Mouse (Mus musculus): ENCODE measurements around the gene Sipa1. TPM values are rescaled to one million over a fixed set of nuclear protein-coding genes. Genes with fewer than 3 reads are reported as not detected.

Sipa1 gene
- 8.2 and 9.8 TPM in 2 replicates for polyA plus RNA-seq (2015; fragmentation: Nextera tagmentation; extraction: Ambion mirVana)

DNA sequence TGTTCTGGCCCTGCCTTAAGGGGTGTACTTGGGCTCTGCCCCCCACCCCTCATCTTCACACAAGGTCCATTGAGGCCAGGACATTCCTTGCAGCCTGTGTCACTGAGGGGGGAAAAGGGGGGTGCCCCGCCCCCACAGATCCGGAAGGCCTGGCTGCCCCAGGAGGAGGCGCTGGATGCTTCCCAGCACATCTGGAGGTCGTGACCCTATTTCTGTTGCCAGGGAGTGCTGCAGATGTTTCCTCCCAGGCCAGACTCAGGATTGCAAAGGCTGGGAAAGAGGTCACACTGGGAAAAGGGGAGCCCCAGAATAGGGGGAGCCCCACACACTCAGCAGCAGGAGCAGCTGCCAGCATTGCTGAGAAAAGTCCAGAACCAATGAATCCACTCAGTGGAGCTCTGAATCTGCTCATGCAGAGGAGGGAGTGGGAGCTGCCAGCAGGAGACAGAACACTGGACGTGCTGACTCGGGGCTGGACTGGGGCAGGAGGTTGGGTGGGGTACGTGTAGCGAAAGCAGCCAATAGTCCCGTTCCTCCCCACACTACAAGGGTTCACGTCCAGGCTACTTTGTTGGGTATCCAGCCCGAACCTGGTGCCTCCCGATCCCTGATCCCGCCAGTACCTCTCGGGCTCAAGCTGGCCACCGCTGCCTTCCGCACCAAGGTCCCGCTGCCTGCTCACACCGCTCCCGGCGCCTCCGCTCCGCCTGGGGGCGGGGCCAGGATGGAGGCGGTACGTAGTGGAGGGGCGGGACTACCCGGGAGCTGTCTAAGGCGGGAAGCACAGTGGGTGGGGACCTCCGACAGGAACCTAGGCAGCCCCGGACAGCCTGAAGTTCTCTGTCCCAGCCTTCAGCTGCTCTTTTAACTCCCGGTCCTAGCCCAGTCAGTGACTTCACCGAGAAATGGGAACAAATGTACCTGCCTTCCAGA lies at the start of gene Sipa1:
Sipa1 (minus strand) TSS at position 727 of the 933 bp plus-strand sequence.
- peak within 1 kb of the TSS; percentile 49 for H3K4me3 ChIP-seq (ENCODE audit: low read depth, low read length)
- H3K4me1 ChIP-seq (replicated peaks; ENCODE audit: control insufficient read depth, insufficient read depth, low read length), result peaks cover 6% of the 10 kb centered on the region
- H3K9me3 ChIP-seq (ENCODE audit: control insufficient read depth), result no peaks in the 10 kb centered on the region
- H3K36me3 ChIP-seq (ENCODE audit: control insufficient read depth, insufficient read depth), result peaks cover 49% of the 10 kb centered on the region
- peak within 1 kb of the TSS; percentile 78 for H3K4me2 ChIP-seq (replicated peaks; ENCODE audit: low read depth)
- WGBS, result 3% methylated on average over 32 of the region's 32 CpGs
- peak; percentile 35 for TF ChIP-seq CTCF (IDR thresholded peaks at IDR 0.05; ENCODE audit: low read depth)
- H3K27me3 ChIP-seq (replicated peaks; ENCODE audit: control insufficient read depth, insufficient read depth, low read length), result no peaks in the 10 kb centered on the region
- peak within 1 kb of the TSS; percentile 59 for H3K9ac ChIP-seq (ENCODE audit: low read depth, low read length)
- peak within 1 kb of the TSS; percentile 57 for H3K27ac ChIP-seq (ENCODE audit: low read depth, low read length)
- peak; percentile 88 for ATAC-seq

DNA sequence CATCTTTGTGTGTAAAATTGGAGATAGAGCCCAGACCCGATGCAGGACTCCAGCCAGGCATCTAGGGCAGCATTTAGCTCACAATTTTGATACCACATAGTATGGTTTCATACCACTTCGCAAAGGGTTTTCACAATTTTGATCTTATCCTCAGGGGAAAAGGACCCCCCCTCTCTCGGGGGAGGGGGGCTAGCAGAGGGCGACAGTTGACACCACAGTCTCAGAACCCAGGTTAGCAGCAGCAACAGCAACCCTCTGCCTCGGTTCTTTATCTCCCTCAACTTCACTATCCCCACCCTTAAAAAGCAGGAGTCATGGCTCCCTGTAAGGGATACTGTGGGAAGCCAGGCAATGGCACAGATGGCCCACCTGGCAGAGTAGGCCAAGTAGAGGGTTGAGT lies 49.7 kb upstream of the Sipa1 start:
- Histone ChIP-seq H3K9ac (ENCODE audit: low read depth, low read length) (no peak overlapping the region), H3K27ac (ENCODE audit: low read depth, low read length) (no peak overlapping the region), H3K27me3 (replicated peaks; ENCODE audit: control insufficient read depth, insufficient read depth, low read length) (no peaks in the 10 kb centered on the region), H3K9me3 (ENCODE audit: control insufficient read depth) (no peaks in the 10 kb centered on the region), H3K4me1 (replicated peaks; ENCODE audit: control insufficient read depth, insufficient read depth, low read length) (no peaks in the 10 kb centered on the region), H3K4me2 (replicated peaks; ENCODE audit: low read depth) (peak overlapping the region; percentile 1; the same call in 1 of the 2 replicates), H3K4me3 (ENCODE audit: low read depth, low read length) (no peak overlapping the region), H3K36me3 (ENCODE audit: control insufficient read depth, insufficient read depth) (peaks cover 69% of the 10 kb centered on the region)
- TF ChIP-seq CTCF (IDR thresholded peaks at IDR 0.05; ENCODE audit: low read depth), result no peak
- WGBS, result 70% methylated on average over 5 of the region's 5 CpGs
- no peak for ATAC-seq

- 90% methylated on average over 14 of the region's 14 CpGs for WGBS
- Histone ChIP-seq H3K36me3 (ENCODE audit: control insufficient read depth, insufficient read depth) (peaks cover 68% of the 10 kb centered on the region), H3K27ac (ENCODE audit: low read depth, low read length) (no peak overlapping the region), H3K4me3 (ENCODE audit: low read depth, low read length) (no peak overlapping the region), H3K27me3 (replicated peaks; ENCODE audit: control insufficient read depth, insufficient read depth, low read length) (no peaks in the 10 kb centered on the region), H3K4me1 (replicated peaks; ENCODE audit: control insufficient read depth, insufficient read depth, low read length) (no peaks in the 10 kb centered on the region), H3K4me2 (replicated peaks; ENCODE audit: low read depth) (no peak overlapping the region), H3K9ac (ENCODE audit: low read depth, low read length) (no peak overlapping the region), H3K9me3 (ENCODE audit: control insufficient read depth) (no peaks in the 10 kb centered on the region)
- no peak for ATAC-seq
- no peak for TF ChIP-seq CTCF (IDR thresholded peaks at IDR 0.05; ENCODE audit: low read depth)
These were observed 48.5 kb upstream of the Sipa1 start for GRCm38 (mm10) chr19:5711907-5712460.

- Histone ChIP-seq H3K4me2 (replicated peaks; ENCODE audit: low read depth) (no peak overlapping the region), H3K9ac (ENCODE audit: low read depth, low read length) (no peak overlapping the region), H3K36me3 (ENCODE audit: control insufficient read depth, insufficient read depth) (peaks cover 67% of the 10 kb centered on the region), H3K27ac (ENCODE audit: low read depth, low read length) (no peak overlapping the region), H3K4me1 (replicated peaks; ENCODE audit: control insufficient read depth, insufficient read depth, low read length) (no peaks in the 10 kb centered on the region), H3K9me3 (ENCODE audit: control insufficient read depth) (no peaks in the 10 kb centered on the region), H3K27me3 (replicated peaks; ENCODE audit: control insufficient read depth, insufficient read depth, low read length) (no peaks in the 10 kb centered on the region), H3K4me3 (ENCODE audit: low read depth, low read length) (no peak overlapping the region)
- ATAC-seq, result no peak; the same call in 1 of the 2 replicates
- peak; percentile 91 for TF ChIP-seq CTCF (IDR thresholded peaks at IDR 0.05; ENCODE audit: low read depth)
- WGBS, result 23% methylated on average over 3 of the region's 3 CpGs
These were observed 47.7 kb upstream of the Sipa1 start for GRCm38 (mm10) chr19:5711218-5711617.

GRCm38 (mm10) chr19:5710581-5710980 lies 47.1 kb upstream of the Sipa1 start:
- no peak overlapping the region for H3K4me3 ChIP-seq (ENCODE audit: low read depth, low read length)
- ATAC-seq, result no peak
- 89% methylated on average over 8 of the region's 8 CpGs for WGBS
- H3K4me2 ChIP-seq (replicated peaks; ENCODE audit: low read depth), result no peak overlapping the region
- TF ChIP-seq CTCF (IDR thresholded peaks at IDR 0.05; ENCODE audit: low read depth), result no peak
- no peaks in the 10 kb centered on the region for H3K9me3 ChIP-seq (ENCODE audit: control insufficient read depth)
- no peak overlapping the region for H3K27ac ChIP-seq (ENCODE audit: low read depth, low read length)
- no peaks in the 10 kb centered on the region for H3K27me3 ChIP-seq (replicated peaks; ENCODE audit: control insufficient read depth, insufficient read depth, low read length)
- H3K4me1 ChIP-seq (replicated peaks; ENCODE audit: control insufficient read depth, insufficient read depth, low read length), result no peaks in the 10 kb centered on the region
- no peak overlapping the region for H3K9ac ChIP-seq (ENCODE audit: low read depth, low read length)
- peaks cover 71% of the 10 kb centered on the region for H3K36me3 ChIP-seq (ENCODE audit: control insufficient read depth, insufficient read depth)

DNA sequence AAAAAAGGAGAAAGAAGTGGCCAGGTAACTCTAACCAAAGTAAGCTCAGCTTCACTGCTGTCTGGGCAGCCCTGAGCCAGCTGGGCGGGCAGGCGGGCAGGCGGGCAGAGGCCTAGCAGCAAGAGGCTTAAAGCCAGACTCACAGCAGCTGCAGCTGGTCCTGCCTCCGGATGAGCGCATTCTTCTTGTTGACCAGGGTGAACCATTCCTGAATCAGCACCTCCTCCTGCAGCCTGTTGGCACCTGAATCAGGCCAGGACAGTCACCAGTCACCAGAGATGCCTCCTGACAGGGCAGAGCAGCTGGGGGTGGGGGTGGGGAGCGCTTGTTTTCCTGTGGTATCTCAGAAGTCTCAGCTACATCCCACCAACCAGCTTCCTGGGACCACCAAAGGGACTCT lies 46.6 kb upstream of the Sipa1 start:
- no peak overlapping the region for H3K9ac ChIP-seq (ENCODE audit: low read depth, low read length)
- H3K27me3 ChIP-seq (replicated peaks; ENCODE audit: control insufficient read depth, insufficient read depth, low read length), result no peaks in the 10 kb centered on the region
- no peak overlapping the region for H3K4me3 ChIP-seq (ENCODE audit: low read depth, low read length)
- ATAC-seq, result no peak
- H3K4me2 ChIP-seq (replicated peaks; ENCODE audit: low read depth), result no peak overlapping the region
- TF ChIP-seq CTCF (IDR thresholded peaks at IDR 0.05; ENCODE audit: low read depth), result no peak
- peaks cover 68% of the 10 kb centered on the region for H3K36me3 ChIP-seq (ENCODE audit: control insufficient read depth, insufficient read depth)
- no peak overlapping the region for H3K27ac ChIP-seq (ENCODE audit: low read depth, low read length)
- 96% methylated on average over 6 of the region's 6 CpGs for WGBS
- no peaks in the 10 kb centered on the region for H3K9me3 ChIP-seq (ENCODE audit: control insufficient read depth)
- no peaks in the 10 kb centered on the region for H3K4me1 ChIP-seq (replicated peaks; ENCODE audit: control insufficient read depth, insufficient read depth, low read length)

Measured in intestine, postnatal 0 days (tissue).